Mouse (Mus musculus): Measurements from ENCODE around the gene Ptpn13. TPM values are rescaled to one million over a fixed set of nuclear protein-coding genes. Genes with fewer than 3 reads are reported as not detected.

The Ptpn13 gene
- total RNA-seq (2021): 17.5 and 21.4 TPM in 2 replicates
- long read RNA-seq, partial matches to known transcripts: 10 of 26 reads
- long read RNA-seq, other reads (novel, unspliced or antisense): 16 of 26 reads

DNA sequence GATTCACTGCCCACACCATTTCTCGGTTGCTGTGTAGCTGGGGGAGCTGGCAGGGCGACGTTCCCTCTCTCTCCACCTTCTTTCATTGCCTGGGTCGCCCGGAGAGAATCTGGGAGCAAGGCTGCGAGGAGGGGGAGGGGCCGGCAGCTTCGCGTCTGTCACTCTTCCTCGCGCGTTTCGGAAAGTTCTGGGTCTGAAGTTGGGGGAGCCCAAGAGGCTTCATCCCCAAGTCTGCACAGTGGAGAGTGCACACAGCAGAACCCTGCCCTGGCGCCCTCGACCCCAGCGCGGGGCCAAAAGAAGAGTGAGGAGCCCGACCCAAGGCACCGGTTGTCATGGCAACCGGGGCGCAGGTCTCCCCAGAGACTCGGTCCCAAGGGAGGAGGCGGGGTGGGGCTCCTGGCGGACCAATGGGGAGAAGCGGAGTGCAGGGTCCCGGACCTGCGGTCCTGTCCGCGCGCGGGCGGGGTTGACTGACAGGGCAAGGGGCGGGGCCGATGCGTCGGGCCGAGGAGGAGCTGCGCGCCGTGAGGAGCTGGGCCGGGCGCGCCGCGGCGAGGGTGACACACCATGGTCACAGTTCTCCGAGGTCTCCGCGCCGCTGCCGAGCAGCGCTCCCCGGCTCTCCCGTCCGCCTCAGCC lies at the start of gene Ptpn13:
Gene Ptpn13 (plus strand): TSS at position 515 of the 642 bp plus-strand sequence.
- peak; percentile 99 for DNase-seq

DNA sequence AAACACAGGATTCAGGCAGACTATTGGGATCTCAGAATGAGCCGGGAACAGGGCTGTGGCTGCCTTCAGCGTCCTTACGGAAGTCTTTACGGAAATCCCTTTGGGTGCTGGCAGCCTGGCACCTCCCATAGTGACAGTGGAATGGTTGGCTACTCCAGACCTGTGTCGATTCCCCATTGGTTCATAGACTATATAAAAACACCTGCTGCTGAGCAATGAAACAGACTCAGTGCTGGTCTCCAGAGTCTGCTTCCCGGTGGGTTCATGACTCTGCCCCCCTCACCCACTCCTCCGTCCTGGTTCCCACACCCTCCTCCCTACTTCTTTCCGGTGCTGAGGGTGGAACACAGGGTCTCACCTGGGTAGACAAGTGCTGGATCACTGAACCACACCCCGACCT lies 49.8 kb upstream of the Ptpn13 start:
- DNase-seq: no peak

DNA sequence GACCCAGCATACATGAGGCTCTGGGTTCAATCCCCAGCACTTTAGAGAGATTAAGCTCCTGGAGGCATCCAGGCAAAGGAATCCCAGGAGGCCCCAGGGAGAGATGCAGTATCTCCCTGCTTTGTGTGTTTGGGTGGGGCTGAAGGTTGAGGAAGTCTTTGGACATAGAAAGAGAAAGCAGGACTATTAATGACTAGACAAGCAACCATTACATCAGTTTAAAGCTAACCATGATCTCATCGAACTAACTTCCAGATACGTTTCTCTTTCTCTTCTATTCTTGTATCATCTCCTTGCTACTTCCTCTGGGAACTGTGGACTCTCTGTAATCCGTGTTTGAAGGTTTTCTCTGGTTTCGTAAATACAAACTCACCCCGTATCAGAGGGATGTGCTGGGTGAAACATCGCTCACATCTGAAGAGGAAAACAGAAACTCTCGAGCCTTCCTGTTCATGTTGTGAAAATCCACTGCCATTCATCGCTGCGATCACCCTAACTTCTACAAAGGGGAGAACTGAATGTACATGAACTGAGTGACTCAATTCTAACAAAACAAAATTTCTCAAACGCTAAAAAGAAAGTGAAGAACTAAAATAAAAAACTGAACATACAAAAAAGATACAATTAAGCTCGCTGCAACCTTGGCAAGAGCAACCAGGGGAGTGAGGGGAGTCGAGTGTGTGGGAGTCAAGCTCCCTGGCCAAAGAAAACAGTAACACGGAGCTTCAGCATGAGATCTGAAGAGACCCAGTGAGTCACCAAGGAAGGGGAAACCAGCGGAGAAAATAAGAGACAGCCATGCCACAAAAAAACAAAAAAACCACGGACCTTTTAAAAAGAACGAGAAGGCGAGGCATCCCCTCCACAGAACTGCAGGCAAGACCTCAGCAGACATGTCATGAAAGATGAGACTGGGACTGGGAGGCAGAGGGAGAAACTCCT lies 48.4 kb upstream of the Ptpn13 start:
- DNase-seq: peak; percentile 12

DNA sequence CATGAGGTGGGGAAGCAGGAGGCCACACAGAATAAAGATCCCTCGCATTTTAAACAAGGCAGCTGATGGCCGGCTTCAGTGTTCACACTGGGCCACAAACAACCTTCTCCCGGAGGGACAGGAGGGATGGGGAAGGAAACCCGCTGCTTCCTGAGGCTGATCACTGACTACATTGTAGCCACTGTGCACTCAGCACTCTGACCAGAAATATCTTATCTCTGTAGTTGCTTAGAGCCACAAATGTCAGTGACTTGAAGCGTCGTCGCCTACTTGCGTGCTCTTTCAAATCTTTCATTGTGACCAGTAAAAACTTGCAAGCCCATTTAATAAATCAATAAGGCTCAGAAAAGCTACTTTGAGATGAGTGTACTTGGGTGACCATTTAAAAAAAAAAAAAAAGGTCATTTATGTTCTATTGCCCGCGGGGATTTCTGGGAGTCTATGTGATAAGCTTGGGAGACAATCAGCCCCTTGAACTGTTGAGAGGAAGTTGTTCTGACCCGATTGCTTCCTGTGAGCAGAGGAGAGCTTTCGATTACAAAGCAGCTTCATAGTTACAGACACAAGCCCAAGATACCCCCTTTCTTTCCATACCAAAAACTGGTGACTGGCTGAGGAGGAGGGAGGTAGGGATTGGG lies 47.4 kb upstream of the Ptpn13 start:
- no peak for DNase-seq

DNA sequence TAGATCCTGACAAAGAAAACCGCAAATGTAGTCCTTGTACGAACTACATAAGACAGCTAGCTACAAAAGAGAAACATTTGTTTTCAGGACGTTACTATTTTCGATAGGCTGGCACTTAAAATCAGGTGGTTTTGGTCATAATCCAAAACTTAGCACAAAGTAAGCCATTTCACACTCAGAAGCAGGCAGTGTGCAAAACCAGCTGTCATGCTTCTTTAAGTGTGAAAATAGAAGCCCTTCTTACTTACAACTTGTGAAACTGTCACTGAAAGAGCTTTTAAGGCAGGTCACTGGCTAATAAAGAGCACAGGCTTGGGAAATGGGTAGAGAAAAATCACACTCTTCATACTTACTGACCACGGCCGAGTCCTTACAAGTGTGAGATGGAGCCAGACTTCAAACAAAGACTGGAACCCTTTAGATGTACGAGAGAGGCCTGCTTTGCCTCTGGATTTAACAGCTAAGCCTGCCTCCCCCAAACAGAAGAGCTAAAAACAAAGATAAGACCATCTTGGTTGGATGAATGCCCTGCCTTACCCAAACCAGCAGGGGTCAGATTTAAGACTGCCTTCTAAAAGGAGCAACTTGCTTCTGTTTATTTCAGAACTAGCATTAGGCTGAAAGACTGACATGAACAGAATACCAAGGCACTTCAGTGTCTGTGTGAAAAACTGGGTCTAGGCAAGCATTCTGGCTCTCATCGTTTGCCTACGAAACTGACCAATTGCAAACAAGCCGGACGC lies 44.0 kb upstream of the Ptpn13 start:
- no peak for DNase-seq

DNA sequence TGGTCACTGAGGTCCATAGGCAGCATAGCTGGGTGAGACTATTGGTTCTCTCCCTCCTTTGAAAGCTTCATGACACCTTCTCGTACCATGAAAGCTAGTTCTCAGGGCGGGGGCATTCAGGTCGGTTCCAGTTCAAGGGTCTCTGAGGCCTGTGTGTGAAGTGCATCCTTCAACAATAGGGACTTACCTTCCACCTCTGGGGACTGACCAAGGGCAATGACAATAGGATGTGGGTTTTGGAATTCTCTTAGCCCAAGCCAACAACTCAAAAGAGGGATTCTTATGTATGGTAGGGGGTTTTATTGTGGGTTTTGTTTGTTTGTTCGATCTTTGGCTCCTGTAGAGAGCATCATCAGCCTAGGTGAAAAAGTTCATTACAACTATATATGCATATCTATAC lies 42.0 kb upstream of the Ptpn13 start:
- no peak for DNase-seq

DNA sequence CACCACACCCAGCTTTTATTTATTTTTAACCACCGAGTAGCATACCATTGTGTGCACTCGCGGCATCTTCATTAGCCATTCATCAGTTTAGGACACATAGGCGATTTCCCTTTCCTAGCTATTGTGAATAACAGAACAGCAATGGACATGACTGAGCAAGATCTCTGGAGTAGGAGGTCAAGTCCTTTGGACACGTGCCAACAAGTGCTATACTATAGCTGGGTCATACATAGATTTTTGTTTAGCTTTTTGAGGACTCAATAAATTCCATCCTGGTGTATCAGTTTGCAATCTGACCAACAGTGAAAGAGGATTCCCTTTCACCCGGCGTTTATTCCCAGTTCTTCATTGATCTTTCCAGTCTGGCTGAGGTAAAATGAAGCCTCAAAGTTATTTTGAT lies 41.0 kb upstream of the Ptpn13 start:
- DNase-seq: no peak

DNA sequence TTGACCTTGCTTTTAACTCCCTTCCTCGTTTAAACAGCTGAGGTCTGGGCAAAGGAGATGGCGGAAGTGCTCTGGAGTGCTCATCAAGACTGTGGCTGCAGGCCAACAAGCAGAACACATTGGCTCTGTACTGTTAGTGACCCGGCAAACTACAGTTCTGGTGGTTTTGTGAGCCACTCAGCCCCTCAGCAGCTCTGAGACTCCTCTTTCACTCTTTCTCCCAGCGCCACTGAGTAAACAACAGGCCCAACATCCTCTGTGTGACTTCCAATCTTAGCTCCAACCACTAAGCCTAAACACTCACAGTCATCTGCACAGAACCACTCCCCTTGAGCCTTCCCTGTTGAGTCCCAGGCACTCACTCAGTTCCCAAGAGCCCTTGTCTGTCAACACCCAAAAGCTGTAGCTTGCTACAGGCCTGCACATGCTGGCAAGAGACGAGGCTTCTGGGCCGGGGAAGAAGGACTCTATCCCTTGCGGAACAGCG lies 37.4 kb upstream of the Ptpn13 start:
- peak; percentile 8 for DNase-seq

DNA sequence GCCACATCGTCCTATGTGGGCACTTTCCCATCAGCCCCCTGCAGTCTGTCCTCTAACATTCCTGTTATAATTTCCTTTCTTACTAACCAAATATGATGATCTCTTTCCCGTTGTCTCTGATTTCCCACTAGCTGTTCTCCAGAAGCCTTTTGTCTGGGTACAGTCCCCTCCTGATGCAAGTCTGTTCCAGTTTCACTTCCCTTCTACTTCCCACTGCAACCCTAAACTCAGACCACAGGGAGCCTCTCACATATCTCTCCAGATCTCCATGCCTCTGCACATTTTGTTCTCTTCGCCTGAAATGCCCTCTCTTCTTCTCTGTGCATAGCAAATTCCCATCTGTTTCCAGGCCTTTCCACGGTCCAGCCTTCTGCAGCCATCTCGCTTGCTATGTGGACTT lies 35.6 kb upstream of the Ptpn13 start:
- DNase-seq: no peak

DNA sequence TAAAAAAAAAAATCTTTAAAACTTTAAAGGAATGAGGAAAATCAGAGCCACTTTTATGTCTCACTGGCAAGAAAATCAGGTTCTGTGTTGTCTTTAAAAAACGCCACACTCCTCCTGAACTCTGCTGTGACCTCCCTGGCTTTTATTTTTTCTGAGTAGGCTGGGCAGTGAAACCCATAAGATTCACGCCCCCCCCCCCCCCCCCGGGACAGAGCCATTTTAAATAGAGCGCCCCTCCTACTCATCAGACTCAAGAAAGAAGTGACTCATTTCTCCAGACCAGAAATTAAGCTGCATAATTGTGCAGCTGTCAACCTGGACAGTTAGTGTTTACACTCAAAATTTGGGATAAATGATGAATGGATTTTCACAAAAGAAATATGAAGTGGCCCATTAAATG lies 31.8 kb upstream of the Ptpn13 start:
- no peak for DNase-seq

DNA sequence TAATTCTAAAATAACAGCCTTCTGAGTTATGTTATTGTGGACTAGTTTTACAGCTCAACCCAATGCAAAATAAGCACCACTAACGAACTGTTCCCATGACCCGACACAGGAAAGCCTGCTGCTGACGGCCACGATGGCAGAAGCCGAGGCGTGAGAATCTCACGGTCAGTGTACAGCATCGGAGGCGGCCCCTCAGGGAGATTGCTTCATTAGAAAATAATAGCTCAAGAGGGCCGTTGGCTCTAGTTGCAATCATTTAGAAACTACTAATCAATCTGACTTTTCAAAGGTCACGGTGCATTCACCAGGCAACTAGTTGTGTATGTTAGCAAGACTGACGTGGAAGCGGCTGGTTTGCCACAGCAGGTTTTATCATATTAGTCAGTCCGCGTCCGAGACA lies 31.2 kb upstream of the Ptpn13 start:
- no peak for DNase-seq

DNA sequence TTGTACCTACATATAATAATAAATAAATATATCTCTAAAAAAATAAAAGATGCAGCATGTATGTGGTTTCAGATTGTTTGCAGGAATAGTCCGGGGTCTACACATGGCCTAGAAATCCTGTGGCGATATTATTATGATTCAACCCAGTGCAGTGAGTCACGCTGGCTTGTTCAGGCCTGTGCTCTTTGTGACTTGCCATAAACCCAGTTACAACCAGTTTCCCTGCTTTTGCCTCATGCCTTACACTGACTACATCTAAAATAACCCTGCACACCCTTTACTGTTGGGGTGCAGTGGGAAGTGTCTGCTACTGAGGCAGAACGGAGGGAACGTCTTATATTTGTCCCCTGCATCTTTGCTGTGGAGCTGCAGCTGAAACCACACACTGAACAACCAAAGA lies 29.3 kb upstream of the Ptpn13 start:
- DNase-seq: no peak

DNA sequence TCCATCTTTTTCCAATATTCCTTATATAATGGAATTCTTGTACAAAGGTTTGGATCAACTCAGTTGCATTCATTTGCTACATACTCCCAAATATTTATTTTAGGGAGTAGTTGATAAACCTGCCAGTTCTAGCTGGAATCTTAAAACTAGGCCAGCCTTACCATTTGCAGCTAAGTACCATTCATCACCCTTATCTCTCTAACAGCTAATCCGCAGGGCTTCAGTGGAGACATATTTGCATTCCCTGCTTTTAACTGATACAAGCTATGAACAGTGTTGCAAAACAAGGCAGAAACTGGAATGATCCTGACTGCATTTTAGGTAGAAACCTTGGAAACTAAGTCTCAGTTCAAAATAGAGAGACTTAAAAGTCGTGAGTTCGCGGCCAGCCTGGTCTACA lies 27.6 kb upstream of the Ptpn13 start:
- no peak for DNase-seq

DNA sequence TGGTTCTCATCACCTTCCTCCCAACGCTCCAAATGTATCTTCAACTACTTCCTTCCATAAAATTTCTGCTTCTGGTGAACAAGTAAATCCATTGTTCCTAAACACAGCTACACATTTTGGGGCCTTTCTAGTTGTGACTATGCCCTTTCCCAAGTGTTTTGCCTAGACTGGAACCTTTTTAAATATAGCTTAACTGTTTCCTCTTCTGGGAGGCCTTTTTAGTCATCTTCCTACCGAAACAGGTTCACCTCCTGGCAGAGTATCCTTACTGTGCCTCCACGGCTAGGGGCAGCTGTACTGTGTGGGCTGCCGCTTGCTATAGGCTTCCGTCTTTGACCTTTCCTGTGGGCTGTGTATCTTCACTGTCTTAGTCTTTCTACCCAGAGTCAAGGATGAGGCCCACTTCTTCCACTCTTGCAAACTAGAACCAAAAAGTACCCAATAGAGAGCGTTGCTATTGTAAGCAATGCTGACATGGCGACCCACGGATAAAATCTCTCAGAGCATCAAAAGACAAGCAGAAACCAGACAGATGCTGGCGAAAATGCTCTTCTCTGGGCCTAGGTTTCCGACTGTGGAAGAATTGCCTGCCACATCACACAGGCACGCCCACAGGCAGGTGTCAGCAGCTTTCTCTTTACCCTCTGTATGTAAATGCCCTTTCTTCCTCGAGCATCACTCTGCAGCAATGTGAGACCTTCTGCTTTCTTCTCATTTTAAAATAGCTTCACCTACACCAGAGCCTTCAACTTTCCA lies 20.6 kb upstream of the Ptpn13 start:
- no peak for DNase-seq

DNA sequence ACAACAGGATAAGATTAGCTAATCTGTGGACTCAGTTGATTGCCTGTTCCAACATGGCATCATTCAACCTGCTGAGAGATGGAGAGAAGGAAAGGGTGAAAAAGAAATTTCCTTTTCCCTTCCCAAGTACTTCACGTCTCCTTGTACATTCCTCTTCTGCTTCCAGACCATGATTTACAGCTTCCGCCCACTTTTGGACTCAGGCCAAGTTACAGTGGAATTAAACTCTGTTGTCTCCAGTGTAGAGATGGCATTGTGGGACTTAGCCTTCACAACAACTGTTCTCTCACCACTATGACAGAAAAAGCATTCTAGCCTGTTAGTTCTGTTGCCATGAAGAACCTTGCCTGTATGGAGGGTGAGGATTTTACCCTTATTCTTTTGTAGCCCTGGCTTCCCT lies 19.1 kb upstream of the Ptpn13 start:
- no peak for DNase-seq

DNA sequence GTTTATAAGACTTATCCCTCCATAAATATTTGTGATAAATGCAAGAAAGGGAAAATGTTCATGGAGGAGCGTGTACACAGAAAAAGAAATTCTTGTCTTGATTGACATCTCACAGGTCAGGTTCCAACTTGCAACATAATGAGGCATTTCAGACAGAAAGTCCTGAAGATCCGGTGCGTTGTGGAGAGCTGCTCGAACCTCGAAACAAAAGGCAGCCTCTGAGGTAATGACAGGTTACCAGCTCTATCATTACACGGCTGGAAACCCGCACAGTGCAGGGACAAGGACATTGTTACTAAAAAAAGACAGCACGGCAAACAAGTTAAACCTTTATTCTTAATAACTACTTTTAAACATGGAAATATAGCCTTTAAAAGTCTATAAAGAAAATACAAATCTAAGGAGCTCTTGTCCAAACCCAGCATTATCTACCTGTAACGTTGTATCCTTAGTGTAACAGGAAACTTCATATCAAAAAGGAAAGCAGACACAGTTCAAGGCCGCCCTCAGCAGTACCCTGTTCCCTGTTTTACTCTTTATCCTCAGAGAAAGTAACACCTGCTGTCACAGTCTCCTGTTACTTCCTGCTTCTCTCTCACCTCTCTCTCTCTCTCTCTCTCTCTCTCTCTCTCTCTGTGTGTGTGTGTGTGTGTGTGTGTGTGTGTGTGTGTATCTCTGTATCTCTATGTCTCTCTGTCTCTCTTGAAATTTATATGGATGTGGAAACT lies 12.8 kb upstream of the Ptpn13 start:
- no peak for DNase-seq

DNA sequence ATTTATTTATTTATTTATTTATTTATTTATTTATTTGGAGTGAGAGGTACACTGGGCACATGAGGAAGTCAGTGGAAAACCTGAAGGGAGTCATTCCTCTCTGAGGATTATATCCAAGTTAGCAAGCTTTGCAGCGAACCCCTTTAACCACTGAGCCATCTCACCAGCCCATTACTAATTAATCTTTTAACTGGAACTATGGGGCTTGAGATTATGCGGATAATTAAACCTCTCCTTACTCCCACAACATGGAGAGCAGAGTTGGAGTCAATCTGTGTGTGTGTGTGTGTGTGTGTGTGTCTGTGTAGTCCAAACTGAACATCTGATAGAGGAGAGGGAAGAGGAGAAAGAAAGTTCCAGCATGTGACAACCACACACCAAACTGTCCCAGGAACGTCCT lies 10.4 kb upstream of the Ptpn13 start:
- no peak for DNase-seq

DNA sequence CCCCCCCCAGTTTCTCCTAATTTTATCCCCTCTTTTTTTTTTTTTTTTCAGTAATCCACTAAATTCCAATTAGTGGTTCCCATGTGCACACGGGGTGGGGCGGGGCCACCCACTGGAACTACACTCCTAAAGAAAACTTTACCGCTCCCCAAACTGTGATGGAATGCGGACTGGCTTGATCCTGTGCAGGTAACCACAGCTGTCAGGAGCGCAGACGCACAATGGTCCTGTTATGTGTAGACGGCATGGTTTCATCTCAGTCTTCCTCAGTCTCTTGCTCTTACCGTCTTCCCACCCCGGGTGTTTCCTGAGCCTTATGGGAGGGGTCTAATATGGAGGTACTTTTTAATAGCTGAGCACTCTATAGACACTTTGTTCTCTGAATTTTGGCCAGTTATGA lies 7.0 kb upstream of the Ptpn13 start:
- no peak for DNase-seq

DNA sequence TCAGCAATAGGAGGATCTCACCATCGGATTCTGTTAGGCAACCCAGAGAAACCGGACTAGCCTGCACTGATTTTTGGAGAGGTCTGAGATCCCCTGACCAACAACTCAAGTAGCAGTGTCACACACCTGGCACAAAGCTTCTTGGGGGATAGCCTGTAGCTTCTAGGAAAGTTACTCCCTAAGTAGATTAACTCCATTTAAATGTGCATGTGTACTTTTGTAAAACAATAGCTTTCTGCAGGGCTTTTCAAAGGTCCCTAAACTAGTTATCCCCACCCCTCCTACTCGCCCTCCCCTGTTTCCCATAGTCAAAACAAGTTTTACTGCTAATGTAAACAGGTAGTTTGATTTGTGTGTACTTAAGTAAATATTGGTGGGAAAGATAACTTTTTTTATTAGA lies 6.1 kb upstream of the Ptpn13 start:
- no peak for DNase-seq

DNA sequence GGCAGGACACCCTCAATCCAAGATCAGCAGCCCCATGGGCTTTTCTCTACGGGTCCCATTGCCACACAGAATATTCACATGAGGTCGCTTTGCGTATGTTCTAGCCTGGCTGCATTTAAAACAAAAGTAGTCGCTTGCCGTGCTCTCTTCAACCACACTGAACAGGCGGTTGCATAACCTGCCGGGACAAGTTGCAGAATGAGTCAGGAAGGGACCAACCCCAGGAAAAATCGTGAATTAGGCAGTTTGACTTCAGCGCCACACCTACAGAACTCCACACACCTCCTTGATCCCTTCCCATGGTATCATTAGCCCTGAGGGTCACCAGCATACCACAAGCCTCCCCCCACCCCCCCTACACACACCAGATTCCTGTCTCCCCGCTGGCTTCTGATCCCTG lies 4.4 kb upstream of the Ptpn13 start:
- peak; percentile 6 for DNase-seq

DNA sequence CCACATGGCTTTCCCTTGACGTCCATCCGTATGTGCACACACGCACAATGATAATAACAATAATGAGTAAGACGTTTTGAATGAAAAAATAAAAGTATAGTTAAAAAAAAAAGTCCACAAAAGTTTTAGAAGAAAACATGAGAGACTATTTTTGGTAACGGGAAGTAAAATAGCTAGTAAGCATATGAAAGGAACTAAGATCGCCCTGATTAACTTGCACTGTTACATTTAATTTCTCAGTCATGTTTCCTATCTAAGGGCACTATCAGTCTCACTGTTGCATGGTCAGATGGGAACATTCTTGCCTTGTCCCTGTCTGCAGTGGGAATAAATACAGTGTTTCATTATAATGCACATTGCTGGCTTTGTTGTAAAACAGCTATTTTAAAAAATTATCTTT lies 2.4 kb upstream of the Ptpn13 start:
- no peak for DNase-seq
